Mouse (Mus musculus): ENCODE measurements around the gene Dlgap3.

GRCm38 (mm10) chr4:127123391-127123790 is 45.6 kb upstream of the Dlgap3 start, which contains the start of gene Tmem35b:
- no peak for TF ChIP-seq ZC3H11A (IDR thresholded peaks at IDR 0.05; ENCODE audit: borderline replicate concordance, low read depth, low read length)
- TF ChIP-seq ZNF384 (IDR thresholded peaks at IDR 0.05; ENCODE audit: low read depth, low read length): no peak
- TF ChIP-seq MAFK (IDR thresholded peaks at IDR 0.05; ENCODE audit: insufficient read depth, low read depth, low read length): no peak

All from ES-E14 (cell line).